Mouse (Mus musculus) cortical plate, adult 2 months (tissue): ENCODE measurements around the gene Pax3.

ENCODE experiments used
- CTCF ChIP-seq: fragments of 200-500 bp; IDR thresholded peaks from 2 replicates; pipeline ENCODE4 v1.5.1; 2011; ENCODE audit warnings: mild to moderate bottlenecking, control low read depth, low read length; ENCODE audit not compliant: insufficient read depth; ENCODE audit errors: extremely low read depth
- POLR2A ChIP-seq: fragments of 200-500 bp; IDR thresholded peaks from 2 replicates; pipeline ENCODE4 v1.6.1; 2011; ENCODE audit warnings: mild to moderate bottlenecking, low read length, control low read depth; ENCODE audit not compliant: insufficient read depth; ENCODE audit errors: extremely low read depth

GRCm38 (mm10) chr1:78191331-78191730, 5.6 kb downstream of the Pax3 start:
- no peak for TF ChIP-seq CTCF
- no peak for TF ChIP-seq POLR2A
